Mouse (Mus musculus) mesoderm, embryonic 11.5 days (tissue): ENCODE measurements at regions not wholly inside any gene's neighbourhood (a gene's known extent, or its start where the extent isn't known, plus 50 kb on each side); places are given as distances from the start of the nearest gene placed in this dataset.

Experiments used
- DNase-seq: peaks from one replicate; pipeline ENCODE4 v3.0.0-alpha.2; 2012; ENCODE audit warnings: low read depth, low spot score

GRCm38 (mm10) chr15:97578046-97578445, 127.6 kb downstream of the Rpap3 start:
- DNase-seq = no peak

GRCm38 (mm10) chr15:97577196-97577595, 128.4 kb downstream of the Rpap3 start:
- no peak for DNase-seq

DNA sequence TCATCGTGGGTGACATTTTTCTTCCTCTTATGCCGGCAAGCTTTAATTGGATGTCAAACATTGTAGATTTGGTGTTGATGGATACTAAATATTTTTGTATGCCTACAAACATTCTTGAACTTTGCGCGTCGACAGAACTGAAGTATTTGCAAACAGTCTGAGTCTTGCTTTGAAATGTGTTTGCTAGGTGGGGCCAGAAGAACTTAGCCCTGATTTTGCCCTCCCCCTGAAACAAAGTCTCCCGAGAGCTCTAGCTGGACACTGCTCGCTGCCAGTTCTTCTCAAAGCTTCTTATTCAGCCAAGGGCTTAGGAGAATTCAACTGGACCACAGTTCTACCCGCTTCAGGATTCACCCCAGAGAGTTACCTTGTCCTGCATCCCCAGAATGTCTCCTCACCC, 133.0 kb downstream of the Rpap3 start:
- DNase-seq = no peak

DNA sequence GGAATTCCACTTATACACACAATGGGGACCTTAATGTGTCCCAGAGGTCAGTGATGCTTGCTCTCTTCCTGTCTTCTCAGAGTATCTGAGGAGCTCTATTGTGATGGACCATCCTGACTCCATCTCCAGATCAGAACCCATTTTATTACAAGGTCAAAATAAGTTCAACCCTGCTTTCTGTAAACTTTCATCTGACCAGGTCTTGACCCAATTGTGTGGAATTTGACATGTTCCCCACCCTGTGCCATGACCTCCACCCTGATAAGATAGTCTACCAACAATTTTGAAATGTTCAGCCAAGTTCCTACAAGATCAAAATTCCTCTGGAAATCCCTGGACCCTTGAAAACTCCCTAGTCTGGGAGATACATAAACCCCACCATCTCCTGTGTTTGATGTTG, 133.7 kb downstream of the Rpap3 start:
- DNase-seq = no peak

DNA sequence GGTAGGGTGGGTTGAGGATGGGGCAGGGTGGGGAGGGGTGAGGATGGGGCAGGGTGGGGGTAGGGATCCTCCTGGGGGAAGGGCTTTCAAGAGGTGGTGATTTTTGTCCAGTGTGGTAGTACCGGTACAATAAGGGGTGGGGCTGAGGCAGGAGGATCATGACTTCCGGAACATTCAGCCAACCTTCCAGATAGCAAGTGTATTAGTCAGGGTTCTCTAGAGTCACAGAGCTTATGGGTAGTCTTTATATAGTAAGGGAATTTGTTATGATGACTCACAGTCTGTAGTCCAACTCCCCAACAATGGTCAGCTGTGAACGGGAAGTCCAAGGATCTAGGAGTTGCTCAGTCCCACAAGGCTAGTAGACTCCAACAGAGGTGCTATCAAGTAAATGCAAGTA, 145.5 kb downstream of the Rpap3 start:
- no peak for DNase-seq

GRCm38 (mm10) chr15:97558725-97559124, 146.9 kb downstream of the Rpap3 start:
- no peak for DNase-seq

DNA sequence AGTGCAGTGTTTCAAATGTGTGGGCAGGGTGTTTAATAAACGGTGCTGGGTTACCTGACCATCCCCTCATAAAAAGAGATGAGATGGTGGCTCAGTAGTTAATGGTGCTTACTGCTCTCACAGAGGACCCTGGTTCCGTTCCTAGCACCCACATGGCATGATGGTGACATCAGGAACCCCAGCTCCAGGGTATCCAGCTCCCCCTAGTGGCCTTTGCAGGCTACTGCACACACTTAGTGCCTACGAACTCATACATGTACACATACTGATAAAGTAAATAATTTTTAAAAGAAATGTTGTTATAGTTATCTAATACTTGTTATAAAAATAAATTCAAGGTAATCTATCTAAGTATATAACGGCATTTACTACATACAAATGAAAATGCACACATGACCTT, 157.3 kb downstream of the Rpap3 start:
- no peak for DNase-seq

DNA sequence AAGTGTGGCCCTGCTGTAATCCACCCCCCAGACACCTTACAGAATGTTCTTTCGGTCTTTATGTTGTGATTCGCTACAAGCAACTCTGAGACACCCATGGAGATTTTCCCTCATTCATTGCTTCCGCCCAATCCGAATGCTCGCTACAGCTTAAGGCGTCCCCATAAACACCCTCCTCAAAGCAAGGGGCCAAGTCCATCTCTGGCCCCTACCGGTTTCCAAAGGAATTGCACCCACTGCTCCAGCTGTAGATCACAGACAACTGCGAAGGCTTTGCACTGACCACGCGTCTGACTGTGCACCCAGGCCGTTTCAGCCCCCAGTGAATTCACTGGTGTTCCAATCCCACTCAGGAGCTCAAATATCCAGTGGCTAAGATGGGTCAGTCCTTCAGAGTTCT, 160.6 kb downstream of the Rpap3 start:
- no peak for DNase-seq

DNA sequence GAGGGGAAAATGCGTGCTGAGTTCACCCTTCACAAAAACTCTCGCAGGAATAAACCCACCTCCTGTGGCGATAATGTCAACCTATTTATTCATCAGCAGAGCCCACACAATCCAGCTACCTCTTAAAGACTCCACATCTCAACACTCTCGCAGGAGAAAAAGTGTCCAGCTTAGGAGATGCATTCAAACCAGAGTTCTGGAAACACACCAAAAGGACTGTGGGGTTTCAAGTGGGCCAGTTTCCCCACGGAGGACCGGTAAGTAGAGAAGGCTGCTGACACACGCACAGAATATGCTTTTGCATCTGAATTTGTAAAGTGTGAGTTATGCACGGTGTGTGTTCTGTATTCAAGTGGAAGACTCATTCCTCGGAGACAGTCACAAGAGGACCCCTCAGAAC, 164.0 kb downstream of the Rpap3 start:
- no peak for DNase-seq

DNA sequence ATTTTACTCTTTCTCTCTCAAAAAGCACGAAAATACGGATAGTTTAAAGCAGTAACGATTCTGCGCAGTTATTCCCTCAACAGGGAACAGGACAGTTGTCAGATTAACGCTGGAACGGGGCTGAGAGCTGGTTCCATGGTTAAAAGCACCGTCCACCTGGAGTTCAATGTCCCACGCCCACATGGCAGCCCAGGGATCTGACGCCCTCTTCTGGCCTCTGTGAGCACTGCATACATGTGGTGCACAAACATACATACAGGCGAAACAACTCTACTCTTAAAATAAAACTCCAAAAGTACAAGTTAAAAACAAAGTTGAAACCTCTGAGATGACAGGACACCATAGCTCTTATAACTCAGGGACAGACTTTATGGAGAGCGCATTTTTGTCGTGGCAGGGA, 169.5 kb downstream of the Rpap3 start:
- no peak for DNase-seq

DNA sequence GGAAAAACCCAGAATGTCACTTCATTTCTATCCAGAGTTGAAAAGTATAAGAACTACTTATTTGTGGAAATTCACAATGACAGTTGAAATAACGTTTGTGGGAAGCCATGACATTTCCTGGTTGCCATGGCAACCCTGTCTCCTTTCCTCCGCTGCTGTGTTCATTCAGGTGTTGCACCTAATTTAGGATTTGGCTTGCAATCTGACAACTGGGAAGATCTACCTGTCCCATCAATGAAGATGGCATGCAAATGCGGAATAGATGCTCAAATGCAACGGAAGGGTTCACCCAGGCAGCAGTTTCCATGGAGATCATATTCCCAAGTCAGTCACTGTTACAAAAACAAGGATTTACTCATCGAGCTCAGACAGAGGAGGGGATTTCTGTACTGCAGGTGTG, 170.7 kb downstream of the Rpap3 start:
- no peak for DNase-seq

- no peak for DNase-seq
Measured at GRCm38 (mm10) chr15:97533553-97534291, 171.9 kb downstream of the Rpap3 start.

- no peak for DNase-seq
Measured at GRCm38 (mm10) chr15:97532346-97532910, 173.2 kb downstream of the Rpap3 start.

- DNase-seq = no peak
Measured at GRCm38 (mm10) chr15:97528291-97529050, 177.2 kb downstream of the Rpap3 start.

GRCm38 (mm10) chr15:97520395-97520794, 185.2 kb downstream of the Rpap3 start:
- no peak for DNase-seq

- DNase-seq = no peak
Measured at GRCm38 (mm10) chr15:97519919-97520345, 185.7 kb downstream of the Rpap3 start.

DNA sequence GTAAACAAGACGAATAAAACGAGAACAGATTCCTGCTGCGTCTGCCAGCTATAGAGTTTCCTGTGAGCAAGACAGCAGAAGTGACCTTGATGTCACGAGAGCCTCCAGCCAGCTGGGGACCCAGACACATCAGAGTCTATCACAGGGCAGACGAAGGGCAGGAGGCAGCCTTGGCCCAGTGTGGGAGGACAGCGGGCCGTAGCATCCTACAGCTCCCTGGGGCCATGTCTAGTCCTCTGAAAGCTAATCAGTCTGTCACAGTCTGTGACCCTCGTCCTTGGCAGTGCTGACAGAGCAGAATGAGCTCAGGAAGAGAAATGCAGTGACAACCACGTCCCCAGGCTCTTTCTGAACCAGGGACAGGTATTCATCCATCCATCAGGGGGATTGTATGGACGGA, 187.7 kb downstream of the Rpap3 start:
- DNase-seq = peak; percentile 45

DNA sequence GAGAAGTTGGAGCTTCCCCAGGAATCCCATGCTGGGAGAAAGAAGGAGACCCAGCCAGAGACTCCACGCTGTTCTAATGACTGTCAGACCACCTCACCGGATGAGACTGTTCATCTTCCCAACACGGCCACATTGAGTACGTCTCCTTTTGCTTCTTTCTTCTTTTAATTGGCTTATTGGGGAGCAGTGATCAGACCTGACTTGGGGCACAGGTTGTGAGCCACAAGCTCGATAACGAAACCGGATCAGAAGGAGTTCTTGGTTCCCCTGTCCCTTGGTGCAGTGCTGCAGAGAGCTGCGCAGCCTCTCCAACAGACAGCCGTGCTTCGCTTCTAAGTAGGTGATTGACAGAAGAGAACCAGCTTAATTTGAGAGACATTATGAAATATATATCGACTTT, 188.4 kb downstream of the Rpap3 start:
- DNase-seq = no peak

GRCm38 (mm10) chr15:97515773-97516172, 189.9 kb downstream of the Rpap3 start:
- no peak for DNase-seq

GRCm38 (mm10) chr15:97507656-97508306, 197.8 kb downstream of the Rpap3 start:
- DNase-seq = no peak

DNA sequence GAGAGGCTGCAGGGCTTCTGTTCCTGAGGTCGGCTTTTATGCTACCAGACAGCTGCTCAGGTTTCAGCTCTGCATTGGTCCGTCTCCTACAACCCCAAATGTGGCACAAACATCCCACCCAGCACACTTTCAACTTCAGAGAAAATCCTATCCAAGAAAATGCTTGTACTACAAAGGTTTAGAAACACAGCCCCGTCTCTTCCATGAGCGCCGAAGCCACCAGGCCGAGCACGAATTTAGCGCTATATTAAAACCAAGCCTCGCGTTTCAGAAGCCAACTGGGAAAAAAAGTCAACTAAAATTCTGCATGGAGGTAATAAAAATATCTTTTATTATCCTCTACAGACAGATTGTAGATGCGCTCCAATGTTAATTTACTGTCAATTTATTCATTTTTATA, 198.4 kb downstream of the Rpap3 start:
- DNase-seq = no peak

- DNase-seq = no peak
Measured at GRCm38 (mm10) chr15:97505715-97506114, 199.9 kb downstream of the Rpap3 start.
